Mouse (Mus musculus) intestine, postnatal 0 days (tissue): ENCODE results near the gene Scly. TPM values are rescaled to one million over a fixed set of nuclear protein-coding genes. Genes with fewer than 3 reads are reported as not detected.
A peak's percentile ranks its signal among the peaks of the same experiment; 100 is the strongest.

Source experiments
- ATAC-seq: fragments of 200-750 bp; cut with Nextera tagmentation; 2 replicates; pipeline ENCODE4 v1.8.0; 2017; ENCODE audit warnings: mild to moderate bottlenecking, moderate TSS enrichment, moderate library complexity
- H3K27ac ChIP-seq: fragments of 300-500 bp; sonication (generic); 2 replicates; pipeline ENCODE4 v1.5.1; 2014; ENCODE audit warnings: mild to moderate bottlenecking, low read depth, low read length, moderate library complexity
- H3K27me3 ChIP-seq: fragments of 300-500 bp; sonication (generic); replicated peaks from 2 replicates; pipeline ENCODE4 v1.6.1; 2014; ENCODE audit warnings: low read length, mixed read lengths; ENCODE audit not compliant: control insufficient read depth, insufficient read depth
- H3K36me3 ChIP-seq: fragments of 300-500 bp; sonication (generic); 2 replicates; pipeline ENCODE4 v1.6.1; 2014; ENCODE audit warnings: mild to moderate bottlenecking, moderate library complexity; ENCODE audit not compliant: control insufficient read depth, insufficient read depth
- H3K4me1 ChIP-seq: fragments of 300-500 bp; sonication (generic); replicated peaks from 2 replicates; pipeline ENCODE4 v1.6.1; 2014; ENCODE audit warnings: antibody characterized with exemption, low read length, mixed read lengths; ENCODE audit not compliant: control insufficient read depth, insufficient read depth
- H3K4me2 ChIP-seq: fragments of 300-500 bp; sonication (generic); replicated peaks from 2 replicates; pipeline ENCODE4 v1.6.1; 2014; ENCODE audit warnings: low read depth, mild to moderate bottlenecking, moderate library complexity
- H3K4me3 ChIP-seq: fragments of 300-500 bp; sonication (generic); 2 replicates; pipeline ENCODE4 v1.5.1; 2014; ENCODE audit warnings: low read depth, low read length
- H3K9ac ChIP-seq: fragments of 300-500 bp; sonication (generic); 2 replicates; pipeline ENCODE4 v1.6.1; 2014; ENCODE audit warnings: mild to moderate bottlenecking, low read depth, low read length
- H3K9me3 ChIP-seq: fragments of 300-500 bp; sonication (generic); 2 replicates; pipeline ENCODE4 v1.6.1; 2016; ENCODE audit warnings: mixed run types; ENCODE audit not compliant: control insufficient read depth
- CTCF ChIP-seq: sonication (generic); IDR thresholded peaks from 2 replicates; pipeline ENCODE4 v1.5.1; 2016; ENCODE audit warnings: low read depth, mild to moderate bottlenecking, control low read depth, antibody characterized with exemption, moderate library complexity
- WGBS: fragments of 180-500 bp; shearing (Covaris S2); extraction: QIAGEN DNeasy Blood & Tissue Kit; methylation state at CpG from one replicate; pipeline ENCODE4 v1.1.7; 2014; 5-methylcytosine and 5-hydroxymethylcytosine counted together
- polyA plus RNA-seq: library from polyadenylated mRNA; unstranded; fragments of >200 nt; fragmentation: Nextera tagmentation; extraction: Ambion mirVana; gene quantifications from 2 replicates; pipeline ENCODE4 v1.2.1, GENCODE M21; 2015

Scly gene
- polyA plus RNA-seq, 1 experiment from 2014 or later, result 20.2 TPM

- TF ChIP-seq CTCF, result no peak
- no peak overlapping the region for H3K4me3 ChIP-seq
- no peaks in the 10 kb centered on the region for H3K27me3 ChIP-seq
- H3K4me1 ChIP-seq, result peaks cover 4% of the 10 kb centered on the region; the same call in 1 of the 2 replicates
- H3K27ac ChIP-seq, result peak overlapping the region; percentile 64
- no peak for ATAC-seq
- peak overlapping the region; percentile 35; the same call in 1 of the 2 replicates for H3K4me2 ChIP-seq
- H3K36me3 ChIP-seq, result peaks cover 43% of the 10 kb centered on the region
- H3K9me3 ChIP-seq, result no peaks in the 10 kb centered on the region
- WGBS, result 62% methylated on average over 23 of the region's 23 CpGs
- no peak overlapping the region for H3K9ac ChIP-seq
These were observed 71.9 kb downstream of the Scly start for GRCm38 (mm10) chr1:91370055-91370454.

Other genes starting within 250 kb of the Scly start
- gene Rbm44, start 153.2 kb upstream of the Scly start, polyA plus RNA-seq, result 0.13 and 0.52 TPM in 2 replicates
- 16.1 and 16.5 TPM in 2 replicates for gene Ramp1, start 118.5 kb upstream of the Scly start, polyA plus RNA-seq
- gene Ube2f, start 48.0 kb upstream of the Scly start, polyA plus RNA-seq, result 55.5 and 57.9 TPM in 2 replicates
- gene Espnl, start 23.7 kb downstream of the Scly start, polyA plus RNA-seq, result not detected in 2 replicates
- gene Klhl30, start 52.7 kb downstream of the Scly start, polyA plus RNA-seq, result 1.3 and 1.8 TPM in 2 replicates
- gene Erfe, start 68.1 kb downstream of the Scly start, polyA plus RNA-seq, result 2.7 and 3.1 TPM in 2 replicates
- gene Ilkap, start 100.5 kb downstream of the Scly start, polyA plus RNA-seq, result 51.2 TPM in 2 replicates
- gene Hes6, start 115.7 kb downstream of the Scly start, polyA plus RNA-seq, result 84.1 and 84.8 TPM in 2 replicates
- gene Per2, start 161.0 kb downstream of the Scly start, polyA plus RNA-seq, result 7.2 and 7.9 TPM in 2 replicates
- 3.3 and 3.7 TPM in 2 replicates for gene Traf3ip1, start 196.3 kb downstream of the Scly start, polyA plus RNA-seq
- 2.6 TPM in 2 replicates for gene Asb1, start 242.2 kb downstream of the Scly start, polyA plus RNA-seq